Mouse (Mus musculus): ENCODE results near the gene Prkn.

- no peak for TF ChIP-seq CTCF (IDR thresholded peaks at IDR 0.05)
- TF ChIP-seq POLR2A (IDR thresholded peaks at IDR 0.05; ENCODE audit: insufficient read depth, low read depth, low read length) = no peak
- TF ChIP-seq EP300 (IDR thresholded peaks at IDR 0.05; ENCODE audit: insufficient read depth, low read depth, low read length) = no peak
These were observed 1254.8 kb downstream of the Prkn start for GRCm38 (mm10) chr17:12094827-12095590.
